Mouse (Mus musculus): ENCODE measurements around the gene Tnfsf13. TPM values are rescaled to one million over a fixed set of nuclear protein-coding genes. Genes with fewer than 3 reads are reported as not detected.
A peak's percentile ranks its signal among the peaks of the same experiment; 100 is the strongest.

Gene Tnfsf13
- polyA plus RNA-seq, 1 experiment from 2014 or later = not detected

GRCm38 (mm10) chr11:69680136-69680855 is 5.3 kb downstream of the Tnfsf13 start:
- Histone ChIP-seq H3K4me1 (replicated peaks; ENCODE audit: control insufficient read depth, insufficient read depth, low read length) (peaks cover 5% of the 10 kb centered on the region; the same call in 1 of the 2 replicates), H3K9ac (ENCODE audit: low read depth, low read length) (no peak overlapping the region), H3K27me3 (ENCODE audit: control insufficient read depth, insufficient read depth, low read length) (no peaks in the 10 kb centered on the region), H3K36me3 (ENCODE audit: control insufficient read depth, insufficient read depth, low read length) (peaks cover 7% of the 10 kb centered on the region; the same call in 1 of the 2 replicates), H3K9me3 (ENCODE audit: control insufficient read depth, low read length) (no peaks in the 10 kb centered on the region), H3K4me3 (ENCODE audit: low read depth, low read length) (no peak overlapping the region), H3K27ac (ENCODE audit: low read depth, low read length) (no peak overlapping the region), H3K4me2 (replicated peaks; ENCODE audit: low read depth, low read length) (peak overlapping the region; percentile 90; the same call in 1 of the 2 replicates)
- ATAC-seq (ENCODE audit: low FRiP score) (no peak), DNase-seq (ENCODE audit: low spot score) (no peak)
- WGBS = 92% methylated on average over 30 of the region's 30 CpGs

- Histone ChIP-seq H3K27me3 (ENCODE audit: control insufficient read depth, insufficient read depth, low read length) (no peaks in the 10 kb centered on the region), H3K36me3 (ENCODE audit: control insufficient read depth, insufficient read depth, low read length) (peaks cover 9% of the 10 kb centered on the region; the same call in 1 of the 2 replicates), H3K9ac (ENCODE audit: low read depth, low read length) (no peak overlapping the region), H3K4me2 (replicated peaks; ENCODE audit: low read depth, low read length) (no peak overlapping the region), H3K4me1 (replicated peaks; ENCODE audit: control insufficient read depth, insufficient read depth, low read length) (peaks cover 5% of the 10 kb centered on the region; the same call in 1 of the 2 replicates), H3K27ac (ENCODE audit: low read depth, low read length) (no peak overlapping the region), H3K9me3 (ENCODE audit: control insufficient read depth, low read length) (no peaks in the 10 kb centered on the region), H3K4me3 (ENCODE audit: low read depth, low read length) (no peak overlapping the region)
- 86% methylated on average over 2 of the region's 2 CpGs for WGBS
- DNase-seq (ENCODE audit: low spot score) = no peak
- no peak for ATAC-seq (ENCODE audit: low FRiP score)
Measured at GRCm38 (mm10) chr11:69679144-69679543, 6.4 kb downstream of the Tnfsf13 start.

GRCm38 (mm10) chr11:69672211-69672706 is 13.3 kb downstream of the Tnfsf13 start, which contains the start of gene Eif4a1:
TSS of gene Eif4a1 (minus strand) at chr11:69672423.
- H3K9ac ChIP-seq (ENCODE audit: low read depth, low read length) = peak within 1 kb of the TSS; percentile 96
- WGBS = under 1% methylated on average over 36 of the region's 36 CpGs
- H3K4me3 ChIP-seq (ENCODE audit: low read depth, low read length) = peak within 1 kb of the TSS; percentile 87
- H3K4me2 ChIP-seq (replicated peaks; ENCODE audit: low read depth, low read length) = peak within 1 kb of the TSS; percentile 88
- H3K27me3 ChIP-seq (ENCODE audit: control insufficient read depth, insufficient read depth, low read length) = no peaks in the 10 kb centered on the region
- ATAC-seq (ENCODE audit: low FRiP score) (peak; percentile 99), DNase-seq (ENCODE audit: low spot score) (peak; percentile 100)
- no peaks in the 10 kb centered on the region for H3K9me3 ChIP-seq (ENCODE audit: control insufficient read depth, low read length)
- H3K4me1 ChIP-seq (replicated peaks; ENCODE audit: control insufficient read depth, insufficient read depth, low read length) = no peaks in the 10 kb centered on the region; the same call in 1 of the 2 replicates
- H3K36me3 ChIP-seq (ENCODE audit: control insufficient read depth, insufficient read depth, low read length) = peaks cover 31% of the 10 kb centered on the region
- peak within 1 kb of the TSS; percentile 93 for H3K27ac ChIP-seq (ENCODE audit: low read depth, low read length)

DNA sequence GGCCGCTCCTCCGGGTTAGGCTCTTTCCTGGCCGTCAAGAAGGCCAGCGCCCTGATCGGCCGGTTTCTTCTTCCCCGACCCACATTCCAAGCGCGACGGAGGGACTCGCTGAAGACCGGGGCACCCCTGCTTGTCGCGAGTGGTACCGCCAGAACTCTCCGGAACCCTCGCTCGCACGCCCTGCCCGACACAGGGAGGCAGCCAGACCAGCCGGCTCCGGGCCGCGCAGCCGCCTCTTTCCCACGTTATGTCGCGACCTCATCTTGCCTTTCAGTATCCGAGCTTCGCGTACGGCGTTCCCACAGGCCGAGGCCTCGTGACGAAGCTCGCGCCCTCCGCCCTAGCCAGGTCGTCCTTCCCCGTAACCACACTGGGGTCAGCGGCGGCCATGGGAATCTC is 13.9 kb downstream of the Tnfsf13 start:
- peaks cover 30% of the 10 kb centered on the region for H3K36me3 ChIP-seq (ENCODE audit: control insufficient read depth, insufficient read depth, low read length)
- peak; percentile 6; the same call in 1 of the 2 replicates for ATAC-seq (ENCODE audit: low FRiP score)
- H3K27me3 ChIP-seq (ENCODE audit: control insufficient read depth, insufficient read depth, low read length) = no peaks in the 10 kb centered on the region
- no peak for DNase-seq (ENCODE audit: low spot score)
- peak overlapping the region; percentile 87 for H3K4me3 ChIP-seq (ENCODE audit: low read depth, low read length)
- H3K9ac ChIP-seq (ENCODE audit: low read depth, low read length) = peak overlapping the region; percentile 96
- peak overlapping the region; percentile 93 for H3K27ac ChIP-seq (ENCODE audit: low read depth, low read length)
- H3K4me2 ChIP-seq (replicated peaks; ENCODE audit: low read depth, low read length) = peak overlapping the region; percentile 88
- under 1% methylated on average over 26 of the region's 43 CpGs for WGBS
- no peaks in the 10 kb centered on the region; the same call in 1 of the 2 replicates for H3K4me1 ChIP-seq (replicated peaks; ENCODE audit: control insufficient read depth, insufficient read depth, low read length)
- no peaks in the 10 kb centered on the region for H3K9me3 ChIP-seq (ENCODE audit: control insufficient read depth, low read length)

DNA sequence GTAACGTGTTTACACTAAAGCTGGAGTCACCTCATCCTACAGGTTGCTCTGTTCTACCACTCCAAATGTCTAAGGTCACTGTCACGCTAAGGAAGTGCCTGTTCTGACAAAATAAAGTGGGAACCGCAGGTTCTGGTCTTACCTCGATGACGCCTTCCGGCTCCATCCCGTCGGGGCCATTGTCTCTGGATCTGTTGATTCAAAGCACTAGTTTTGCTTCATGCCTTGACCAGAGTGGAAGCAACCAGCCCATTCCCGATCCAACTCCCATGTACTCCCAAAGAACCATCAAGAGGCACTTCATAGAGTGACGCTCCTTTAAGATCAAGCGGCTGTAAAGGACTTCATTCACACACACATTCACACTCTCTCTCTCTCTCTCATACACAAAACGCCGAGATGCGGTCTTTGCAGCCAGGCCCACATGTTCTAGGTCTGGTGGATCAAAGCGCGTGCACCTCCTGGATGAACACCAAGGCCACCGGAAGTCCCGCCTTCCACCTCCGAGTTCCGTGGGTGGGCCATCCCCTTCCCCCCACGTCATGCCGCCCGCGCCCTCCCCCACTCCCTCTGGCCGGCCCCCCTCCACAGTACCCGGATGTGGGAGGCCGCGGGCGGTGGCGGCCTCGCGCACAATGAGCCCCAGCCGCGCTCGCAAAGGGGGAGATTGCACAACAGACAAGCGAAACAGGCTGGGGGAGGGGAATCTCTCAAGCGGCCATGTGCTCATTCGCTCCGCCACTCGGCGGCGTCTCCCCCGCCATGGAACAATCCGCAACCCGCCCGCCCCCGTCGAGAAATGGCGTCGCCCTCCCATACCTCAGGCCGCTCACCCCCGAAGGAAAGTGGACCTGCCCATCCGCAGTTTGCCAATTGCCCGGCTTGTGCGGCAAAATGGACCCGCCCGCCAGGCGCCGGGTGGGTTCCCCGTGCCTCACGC is 14.5 kb downstream of the Tnfsf13 start:
- DNase-seq (ENCODE audit: low spot score) (peak; percentile 97), ATAC-seq (ENCODE audit: low FRiP score) (peak; percentile 75)
- H3K4me1 ChIP-seq (replicated peaks; ENCODE audit: control insufficient read depth, insufficient read depth, low read length) = no peaks in the 10 kb centered on the region; the same call in 1 of the 2 replicates
- peak overlapping the region; percentile 88 for H3K4me2 ChIP-seq (replicated peaks; ENCODE audit: low read depth, low read length)
- H3K27ac ChIP-seq (ENCODE audit: low read depth, low read length) = peak overlapping the region; percentile 93
- WGBS = 2% methylated on average over 48 of the region's 61 CpGs
- H3K9me3 ChIP-seq (ENCODE audit: control insufficient read depth, low read length) = no peaks in the 10 kb centered on the region
- H3K9ac ChIP-seq (ENCODE audit: low read depth, low read length) = peak overlapping the region; percentile 96
- no peaks in the 10 kb centered on the region for H3K27me3 ChIP-seq (ENCODE audit: control insufficient read depth, insufficient read depth, low read length)
- H3K36me3 ChIP-seq (ENCODE audit: control insufficient read depth, insufficient read depth, low read length) = peaks cover 24% of the 10 kb centered on the region
- peak overlapping the region; percentile 87 for H3K4me3 ChIP-seq (ENCODE audit: low read depth, low read length)

DNA sequence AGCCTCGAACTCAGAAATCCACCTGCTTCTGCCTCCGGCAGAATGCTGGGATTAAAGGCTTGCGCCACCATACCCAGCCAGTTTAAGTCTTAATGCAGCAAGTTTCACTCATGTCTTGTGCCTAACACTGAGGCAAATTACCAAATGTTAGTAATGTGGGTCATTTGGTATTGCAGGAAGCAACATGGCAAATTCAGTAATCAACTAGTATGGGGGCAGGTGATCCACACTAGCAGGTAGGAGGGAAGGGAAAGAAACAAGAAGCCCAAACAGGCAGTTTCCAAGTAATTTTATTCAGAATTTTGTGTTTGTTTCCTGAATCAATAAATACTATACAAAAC is 18.9 kb downstream of the Tnfsf13 start:
- Histone ChIP-seq H3K4me3 (ENCODE audit: low read depth, low read length) (no peak overlapping the region), H3K4me2 (replicated peaks; ENCODE audit: low read depth, low read length) (no peak overlapping the region), H3K36me3 (ENCODE audit: control insufficient read depth, insufficient read depth, low read length) (peaks cover 19% of the 10 kb centered on the region), H3K9me3 (ENCODE audit: control insufficient read depth, low read length) (no peaks in the 10 kb centered on the region), H3K9ac (ENCODE audit: low read depth, low read length) (no peak overlapping the region), H3K4me1 (replicated peaks; ENCODE audit: control insufficient read depth, insufficient read depth, low read length) (peaks cover 4% of the 10 kb centered on the region; the same call in 1 of the 2 replicates), H3K27ac (ENCODE audit: low read depth, low read length) (no peak overlapping the region), H3K27me3 (ENCODE audit: control insufficient read depth, insufficient read depth, low read length) (no peaks in the 10 kb centered on the region)
- 87% methylated on average over 3 of the region's 3 CpGs for WGBS
- ATAC-seq (ENCODE audit: low FRiP score) = no peak
- no peak for DNase-seq (ENCODE audit: low spot score)

- Histone ChIP-seq H3K27me3 (ENCODE audit: control insufficient read depth, insufficient read depth, low read length) (no peaks in the 10 kb centered on the region), H3K4me1 (replicated peaks; ENCODE audit: control insufficient read depth, insufficient read depth, low read length) (peaks cover 4% of the 10 kb centered on the region; the same call in 1 of the 2 replicates), H3K36me3 (ENCODE audit: control insufficient read depth, insufficient read depth, low read length) (peaks cover 19% of the 10 kb centered on the region), H3K27ac (ENCODE audit: low read depth, low read length) (0 out of 2 replicates have a peak within 1 kb of the TSS, but pooled peaks have one; percentile 13), H3K9me3 (ENCODE audit: control insufficient read depth, low read length) (no peaks in the 10 kb centered on the region), H3K9ac (ENCODE audit: low read depth, low read length) (no peak within 1 kb of the TSS), H3K4me2 (replicated peaks; ENCODE audit: low read depth, low read length) (no peak within 1 kb of the TSS), H3K4me3 (ENCODE audit: low read depth, low read length) (0 out of 2 replicates have a peak within 1 kb of the TSS, but pooled peaks have one; percentile 6)
- peak; percentile 39 for DNase-seq (ENCODE audit: low spot score)
- WGBS = 36% methylated on average over 7 of the region's 7 CpGs
- ATAC-seq (ENCODE audit: low FRiP score) = no peak
Measured at GRCm38 (mm10) chr11:69665961-69666664, 19.5 kb downstream of the Tnfsf13 start, which contains the start of gene Cd68. TSS of gene Cd68 (minus strand) at chr11:69666153.

Measured in hindbrain, embryonic 11.5 days (tissue).